Mouse (Mus musculus): ENCODE measurements around the gene Slc38a9. TPM values are rescaled to one million over a fixed set of nuclear protein-coding genes. Genes with fewer than 3 reads are reported as not detected.
"Not testable (repeated sequence)": the region's sequence is repeated elsewhere in the genome, so short reads cannot be mapped to it uniquely, and the experiment has no call there.

Gene Slc38a9
- polyA plus RNA-seq, 1 experiment, result not detected

DNA sequence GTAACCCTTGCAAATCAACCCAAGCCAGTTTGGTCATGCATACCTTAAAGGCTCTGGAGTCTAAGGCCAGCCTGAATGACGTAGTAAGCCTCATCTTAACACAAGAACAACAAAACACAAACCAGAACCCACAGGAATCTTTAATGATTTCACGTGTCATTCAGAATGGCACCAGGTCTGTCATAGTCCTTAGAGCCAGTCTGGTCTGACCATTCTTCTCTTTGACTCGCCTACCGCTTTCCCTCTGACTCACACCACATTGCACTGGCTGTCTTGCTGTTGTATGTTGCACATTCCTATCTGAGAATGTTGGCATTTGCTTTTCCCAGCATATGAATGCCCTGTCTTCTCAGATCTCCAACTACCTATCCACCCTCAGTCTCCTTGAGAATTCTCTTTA is 45.8 kb downstream of the Slc38a9 start:
- 86% methylated on average over 4 of the region's 4 CpGs for WGBS
- H3K4me1 ChIP-seq (ENCODE audit: control insufficient read depth, insufficient read depth, low read length), result no peaks in the 10 kb centered on the region
- H3K27ac ChIP-seq (ENCODE audit: insufficient read depth, low read depth, low read length), result no peak overlapping the region
- no peak overlapping the region for H3K4me3 ChIP-seq (ENCODE audit: insufficient read depth, low read depth, low read length)
- TF ChIP-seq CTCF (IDR thresholded peaks at IDR 0.05; ENCODE audit: insufficient read depth, low read depth, low read length), result no peak
- no peak for TF ChIP-seq POLR2A (IDR thresholded peaks at IDR 0.05; ENCODE audit: insufficient read depth, low read depth, low read length)

DNA sequence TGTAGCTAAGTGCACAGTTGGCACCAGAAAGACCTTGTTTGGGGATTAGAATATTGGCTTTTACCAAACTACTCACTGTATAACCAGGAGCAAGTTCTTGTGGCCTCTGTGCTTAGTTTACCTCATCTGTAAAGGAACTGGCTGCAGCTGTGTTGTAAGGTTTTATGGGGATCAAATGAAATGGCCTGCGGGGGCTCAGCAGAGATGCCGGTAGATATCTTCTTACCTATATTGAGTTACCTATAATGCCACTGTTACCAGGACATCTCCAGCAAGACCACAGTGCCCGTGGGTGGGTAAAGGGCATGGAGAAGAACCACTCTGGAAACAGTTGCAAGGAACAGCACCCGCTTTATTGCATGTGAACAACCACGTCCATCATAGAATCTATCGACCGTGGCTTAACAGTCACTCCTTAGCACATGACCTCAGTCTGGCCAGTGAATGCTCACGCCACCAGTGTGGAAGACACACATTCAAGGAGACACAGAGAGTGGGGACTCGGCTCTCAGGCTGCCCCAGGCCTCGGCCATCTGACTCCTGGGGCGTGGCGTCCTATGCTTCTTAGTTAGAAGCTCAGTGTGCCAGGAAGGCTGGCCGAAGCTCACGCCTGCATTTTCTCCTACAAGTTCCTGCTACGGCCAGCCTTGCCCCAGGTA is 59.7 kb downstream of the Slc38a9 start:
- Histone ChIP-seq H3K4me1 (ENCODE audit: control insufficient read depth, insufficient read depth, low read length) (peaks cover 3% of the 10 kb centered on the region; the same call in 1 of the 2 replicates), H3K27ac (ENCODE audit: insufficient read depth, low read depth, low read length) (no peak overlapping the region), H3K4me3 (ENCODE audit: insufficient read depth, low read depth, low read length) (no peak overlapping the region)
- 94% methylated on average over 15 of the region's 15 CpGs for WGBS
- TF ChIP-seq POLR2A (IDR thresholded peaks at IDR 0.05; ENCODE audit: insufficient read depth, low read depth, low read length), result no peak
- no peak for TF ChIP-seq CTCF (IDR thresholded peaks at IDR 0.05; ENCODE audit: insufficient read depth, low read depth, low read length)

DNA sequence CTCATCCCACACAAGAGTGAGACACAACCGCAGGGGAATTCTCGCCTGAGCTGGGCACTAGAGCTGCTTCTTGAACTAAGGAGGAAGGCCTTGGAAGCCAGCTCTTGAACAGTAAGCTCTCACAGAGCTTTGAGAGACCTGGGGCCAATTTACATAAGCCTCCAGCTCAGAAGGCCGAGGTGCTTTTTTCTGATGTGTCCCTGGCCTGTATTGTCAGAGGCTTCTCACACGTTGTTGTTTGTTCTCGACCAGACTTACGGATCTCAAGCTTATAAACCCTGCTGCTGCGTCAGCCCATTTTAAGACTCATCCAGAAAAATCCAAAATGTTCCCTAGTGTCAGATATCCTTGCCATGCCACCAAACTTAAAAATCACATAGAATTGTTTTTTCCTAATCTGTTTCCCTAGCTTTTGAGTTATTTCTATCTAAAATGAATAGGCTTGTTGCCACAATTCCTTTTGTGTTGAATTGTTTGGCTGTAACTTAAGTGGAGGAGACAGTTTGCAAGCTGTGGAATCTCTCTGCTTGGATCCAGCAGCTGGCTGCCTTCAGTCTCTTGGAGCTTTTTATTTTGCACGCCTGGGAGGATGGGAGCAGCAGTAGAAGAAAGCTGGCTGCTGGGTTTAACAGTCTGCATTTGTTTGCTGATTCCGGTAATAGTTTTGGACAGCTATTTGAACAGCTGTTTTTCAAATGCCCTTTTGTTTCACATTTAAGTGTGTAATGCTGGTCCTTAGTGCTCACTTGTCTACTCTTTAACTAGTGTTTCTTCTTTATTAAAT is 61.6 kb downstream of the Slc38a9 start:
- H3K27ac ChIP-seq (ENCODE audit: insufficient read depth, low read depth, low read length), result peak overlapping the region; percentile 85
- no peak for TF ChIP-seq POLR2A (IDR thresholded peaks at IDR 0.05; ENCODE audit: insufficient read depth, low read depth, low read length)
- no peak for TF ChIP-seq CTCF (IDR thresholded peaks at IDR 0.05; ENCODE audit: insufficient read depth, low read depth, low read length)
- peaks cover 3% of the 10 kb centered on the region; the same call in 1 of the 2 replicates for H3K4me1 ChIP-seq (ENCODE audit: control insufficient read depth, insufficient read depth, low read length)
- whole genome bisulfite sequencing, result 46% methylated on average over 9 of the region's 9 CpGs
- H3K4me3 ChIP-seq (ENCODE audit: insufficient read depth, low read depth, low read length), result no peak overlapping the region

DNA sequence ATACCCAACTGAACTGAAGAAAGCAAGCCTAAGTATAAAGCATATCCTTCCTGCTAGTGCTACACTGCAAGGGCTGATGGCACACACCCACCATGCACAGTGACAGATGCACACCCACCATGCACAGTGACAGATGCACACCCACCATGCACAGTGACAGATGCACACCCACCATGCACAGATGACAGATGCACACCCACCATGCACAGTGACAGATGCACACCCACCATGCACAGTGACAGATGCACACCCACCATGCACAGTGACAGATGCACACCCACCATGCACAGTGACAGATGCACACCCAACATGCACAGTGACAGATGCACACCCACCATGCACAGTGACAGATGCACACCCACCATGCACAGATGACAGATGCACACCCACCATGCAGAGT is 63.7 kb downstream of the Slc38a9 start:
- H3K27ac ChIP-seq (ENCODE audit: insufficient read depth, low read depth, low read length); H3K4me3 ChIP-seq (ENCODE audit: insufficient read depth, low read depth, low read length); H3K4me1 ChIP-seq (ENCODE audit: control insufficient read depth, insufficient read depth, low read length): not testable (repeated sequence)

DNA sequence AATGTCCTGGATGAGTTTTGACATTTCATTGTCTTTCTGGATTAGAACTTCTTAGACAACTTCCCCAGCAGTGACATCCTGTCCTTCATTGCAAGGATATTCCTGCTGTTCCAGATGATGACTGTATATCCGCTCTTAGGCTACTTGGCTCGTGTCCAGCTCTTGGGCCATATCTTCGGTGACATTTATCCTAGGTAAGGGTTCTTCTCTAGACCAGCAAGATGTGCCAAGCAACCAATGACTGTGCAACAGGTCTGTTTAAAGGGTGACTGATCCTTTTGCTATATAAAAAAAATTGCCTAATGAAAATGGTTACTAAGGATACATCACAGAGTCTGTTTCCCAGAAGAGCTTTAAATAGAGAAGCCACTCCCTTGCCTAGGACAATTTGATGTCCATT is 65.5 kb downstream of the Slc38a9 start:
- TF ChIP-seq CTCF (IDR thresholded peaks at IDR 0.05; ENCODE audit: insufficient read depth, low read depth, low read length), result no peak
- no peak for TF ChIP-seq POLR2A (IDR thresholded peaks at IDR 0.05; ENCODE audit: insufficient read depth, low read depth, low read length)
- Histone ChIP-seq H3K27ac (ENCODE audit: insufficient read depth, low read depth, low read length) (no peak overlapping the region), H3K4me1 (ENCODE audit: control insufficient read depth, insufficient read depth, low read length) (peaks cover 3% of the 10 kb centered on the region; the same call in 1 of the 2 replicates), H3K4me3 (ENCODE audit: insufficient read depth, low read depth, low read length) (no peak overlapping the region)
- WGBS, result 81% methylated on average over 3 of the region's 3 CpGs

DNA sequence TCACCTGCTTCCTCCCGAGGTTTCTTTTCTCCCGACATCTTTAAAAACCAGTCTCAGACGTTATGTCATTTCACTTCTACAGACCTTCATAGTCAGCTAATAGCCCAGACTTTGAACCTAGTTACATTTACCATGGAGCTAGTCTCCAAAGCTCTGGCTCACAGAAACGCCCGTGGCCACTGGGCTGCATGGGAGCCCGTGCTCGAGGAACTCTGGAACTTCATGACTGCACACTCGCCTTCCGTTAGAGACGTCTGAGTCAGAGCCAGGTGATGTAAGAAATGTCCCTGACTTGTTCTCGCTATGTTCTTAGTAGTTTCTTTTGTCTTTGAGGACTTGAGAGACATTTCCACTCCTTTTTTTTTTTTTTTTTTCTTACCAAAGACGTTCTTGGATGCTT is 72.8 kb downstream of the Slc38a9 start:
- Histone ChIP-seq H3K4me1 (ENCODE audit: control insufficient read depth, insufficient read depth, low read length) (no peaks in the 10 kb centered on the region), H3K27ac (ENCODE audit: insufficient read depth, low read depth, low read length) (no peak overlapping the region), H3K4me3 (ENCODE audit: insufficient read depth, low read depth, low read length) (no peak overlapping the region)
- TF ChIP-seq CTCF (IDR thresholded peaks at IDR 0.05; ENCODE audit: insufficient read depth, low read depth, low read length), result no peak
- TF ChIP-seq POLR2A (IDR thresholded peaks at IDR 0.05; ENCODE audit: insufficient read depth, low read depth, low read length), result no peak
- WGBS, result 87% methylated on average over 12 of the region's 12 CpGs

DNA sequence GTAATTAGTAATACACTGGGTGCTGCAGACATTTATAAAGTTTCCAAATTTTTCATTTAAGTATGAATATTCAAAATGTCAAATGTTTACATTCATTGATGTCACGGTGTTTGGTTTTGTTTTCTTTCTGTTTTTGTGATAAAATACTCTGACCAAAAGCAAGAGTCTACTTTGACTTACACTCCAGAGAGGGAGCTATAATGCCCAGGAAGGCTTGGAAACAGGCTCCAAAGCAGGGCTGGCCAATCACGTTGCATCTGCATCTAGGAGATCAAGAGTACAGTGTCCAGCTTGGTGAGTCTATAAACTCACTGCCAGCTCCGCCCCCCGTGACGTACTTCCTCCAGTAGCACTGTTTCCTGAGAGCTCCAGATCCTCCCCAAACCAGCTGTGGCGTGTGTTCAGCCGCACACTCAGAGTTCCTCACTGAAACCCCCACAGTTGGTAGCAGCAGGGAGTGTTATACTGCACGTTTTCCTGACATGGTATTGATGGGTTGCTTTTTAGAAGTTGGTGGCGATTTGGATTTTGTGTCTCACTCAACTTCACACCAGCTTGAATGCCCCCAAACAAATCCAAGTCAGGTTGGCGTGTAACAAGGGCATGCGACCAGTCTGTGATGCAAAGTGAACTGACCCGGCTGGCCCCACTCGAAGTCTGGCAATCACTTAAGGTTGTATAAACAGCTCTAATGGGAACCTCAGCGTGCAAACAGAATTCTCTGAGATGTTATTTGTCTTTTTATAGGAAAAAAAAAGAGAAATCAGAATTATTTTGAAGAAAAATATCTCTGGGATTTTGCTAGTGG is 74.6 kb downstream of the Slc38a9 start:
- no peak overlapping the region for H3K4me3 ChIP-seq (ENCODE audit: insufficient read depth, low read depth, low read length)
- no peak overlapping the region for H3K27ac ChIP-seq (ENCODE audit: insufficient read depth, low read depth, low read length)
- WGBS, result 70% methylated on average over 14 of the region's 14 CpGs
- TF ChIP-seq POLR2A (IDR thresholded peaks at IDR 0.05; ENCODE audit: insufficient read depth, low read depth, low read length), result no peak
- TF ChIP-seq CTCF (IDR thresholded peaks at IDR 0.05; ENCODE audit: insufficient read depth, low read depth, low read length), result no peak
- no peaks in the 10 kb centered on the region for H3K4me1 ChIP-seq (ENCODE audit: control insufficient read depth, insufficient read depth, low read length)

DNA sequence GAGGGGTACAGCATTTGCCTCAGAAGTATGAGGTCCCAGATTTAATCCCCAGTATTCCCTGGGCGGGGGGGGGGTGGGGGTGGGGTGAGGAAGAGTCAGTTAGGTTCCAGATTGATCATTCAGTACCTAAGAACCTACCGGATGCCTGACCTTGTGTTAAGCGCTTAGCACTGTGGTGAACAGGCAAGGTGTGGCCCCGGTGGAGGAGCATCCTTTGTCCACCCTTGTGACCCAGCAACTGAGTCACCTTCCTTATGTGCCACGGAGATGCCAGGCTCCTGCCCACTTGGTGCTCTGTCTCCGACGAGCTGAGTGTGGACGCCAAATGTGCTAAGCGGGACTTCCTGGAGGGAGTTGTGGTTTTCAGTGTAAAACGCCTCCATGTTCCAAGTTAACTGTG is 75.9 kb downstream of the Slc38a9 start:
- Histone ChIP-seq H3K27ac (ENCODE audit: insufficient read depth, low read depth, low read length) (no peak overlapping the region), H3K4me1 (ENCODE audit: control insufficient read depth, insufficient read depth, low read length) (no peaks in the 10 kb centered on the region), H3K4me3 (ENCODE audit: insufficient read depth, low read depth, low read length) (no peak overlapping the region)
- no peak for TF ChIP-seq CTCF (IDR thresholded peaks at IDR 0.05; ENCODE audit: insufficient read depth, low read depth, low read length)
- no peak for TF ChIP-seq POLR2A (IDR thresholded peaks at IDR 0.05; ENCODE audit: insufficient read depth, low read depth, low read length)
- WGBS, result 87% methylated on average over 10 of the region's 10 CpGs

DNA sequence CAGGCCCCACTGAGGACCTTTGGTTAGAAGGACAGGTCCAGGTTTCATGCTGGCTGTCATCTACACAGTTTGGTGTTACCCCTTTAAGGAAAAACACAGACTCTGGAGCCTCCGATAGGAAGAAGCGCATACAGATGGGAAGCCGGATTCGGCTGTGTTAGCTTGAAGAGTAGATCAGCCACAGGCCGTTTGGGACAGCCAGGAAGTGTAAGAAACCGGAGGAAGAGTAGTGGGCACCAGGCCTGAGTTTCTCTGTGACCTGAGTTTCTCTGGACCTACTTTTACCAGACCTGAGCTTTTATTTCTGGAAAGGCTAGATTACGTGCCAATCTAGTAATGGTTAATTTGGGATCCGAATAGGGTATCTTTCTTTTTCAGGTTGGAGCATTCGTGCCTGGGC is 76.6 kb downstream of the Slc38a9 start:
- WGBS, result 86% methylated on average over 9 of the region's 9 CpGs
- H3K4me3 ChIP-seq (ENCODE audit: insufficient read depth, low read depth, low read length), result no peak overlapping the region
- no peak overlapping the region for H3K27ac ChIP-seq (ENCODE audit: insufficient read depth, low read depth, low read length)
- H3K4me1 ChIP-seq (ENCODE audit: control insufficient read depth, insufficient read depth, low read length), result no peaks in the 10 kb centered on the region
- TF ChIP-seq POLR2A (IDR thresholded peaks at IDR 0.05; ENCODE audit: insufficient read depth, low read depth, low read length), result no peak
- no peak for TF ChIP-seq CTCF (IDR thresholded peaks at IDR 0.05; ENCODE audit: insufficient read depth, low read depth, low read length)

All from olfactory bulb, adult 2 months (tissue).